Mouse (Mus musculus) cortical plate, adult 2 months (tissue): ENCODE measurements at regions not wholly inside any gene's neighbourhood (a gene's known extent, or its start where the extent isn't known, plus 50 kb on each side); places are given as distances from the start of the nearest gene placed in this dataset.

ENCODE experiments used
- CTCF ChIP-seq: fragments of 200-500 bp; IDR thresholded peaks from 2 replicates; pipeline ENCODE4 v1.5.1; 2011; ENCODE audit warnings: mild to moderate bottlenecking, control low read depth, low read length; ENCODE audit not compliant: insufficient read depth; ENCODE audit errors: extremely low read depth
- POLR2A ChIP-seq: fragments of 200-500 bp; IDR thresholded peaks from 2 replicates; pipeline ENCODE4 v1.6.1; 2011; ENCODE audit warnings: mild to moderate bottlenecking, low read length, control low read depth; ENCODE audit not compliant: insufficient read depth; ENCODE audit errors: extremely low read depth

DNA sequence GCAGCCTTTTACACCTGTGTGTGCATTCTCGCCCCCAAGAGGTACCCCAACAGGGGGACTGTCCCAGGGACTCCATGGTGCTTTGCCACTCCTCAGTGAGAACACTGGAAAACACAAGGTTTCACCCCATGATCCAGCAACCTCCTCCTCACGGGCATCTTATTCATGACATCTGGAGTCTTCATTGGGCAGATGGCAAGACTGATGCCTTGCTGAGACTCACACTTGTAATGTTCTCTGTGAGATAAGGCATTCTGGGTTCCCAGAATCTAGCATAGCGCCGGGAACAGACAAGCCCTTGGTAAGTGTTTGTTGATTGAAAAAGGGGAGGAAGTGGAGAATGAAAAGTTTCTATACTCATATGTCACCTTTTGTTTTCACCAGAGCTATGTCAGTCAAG, 60.3 kb downstream of the Rhob start:
- TF ChIP-seq CTCF: no peak
- no peak for TF ChIP-seq POLR2A
